Mouse (Mus musculus) E14TG2a.4 (cell line): ENCODE results near the gene Inpp5a.

Source experiments
- CTCF ChIP-seq: conservative IDR thresholded peaks from 2 replicates; pipeline ENCODE4 v1.5.1; 2014; ENCODE audit warnings: low read length
- NANOG ChIP-seq: IDR thresholded peaks from 2 replicates; pipeline ENCODE4 v1.6.1; 2014; ENCODE audit warnings: borderline replicate concordance, low read length, mixed read lengths
- POU5F1 ChIP-seq: IDR thresholded peaks from 2 replicates; pipeline ENCODE4 v1.6.1; 2014; ENCODE audit warnings: low read length, borderline replicate concordance

- TF ChIP-seq CTCF, result no peak
- no peak for TF ChIP-seq POU5F1
- no peak for TF ChIP-seq NANOG
Measured at GRCm38 (mm10) chr7:139409903-139410302, 21.0 kb downstream of the Inpp5a start.
